Mouse (Mus musculus): ENCODE measurements around the gene Rabepk. TPM values are rescaled to one million over a fixed set of nuclear protein-coding genes. Genes with fewer than 3 reads are reported as not detected.

Rabepk gene
- total RNA-seq, 1 experiment from 2014 or later = 16.6 TPM

GRCm38 (mm10) chr2:34739684-34740391 lies 59.9 kb downstream of the Rabepk start:
- ATAC-seq (ENCODE audit: extremely low read depth, insufficient number of reproducible peaks, low FRiP score, poor library complexity, severe bottlenecking) = no peak

DNA sequence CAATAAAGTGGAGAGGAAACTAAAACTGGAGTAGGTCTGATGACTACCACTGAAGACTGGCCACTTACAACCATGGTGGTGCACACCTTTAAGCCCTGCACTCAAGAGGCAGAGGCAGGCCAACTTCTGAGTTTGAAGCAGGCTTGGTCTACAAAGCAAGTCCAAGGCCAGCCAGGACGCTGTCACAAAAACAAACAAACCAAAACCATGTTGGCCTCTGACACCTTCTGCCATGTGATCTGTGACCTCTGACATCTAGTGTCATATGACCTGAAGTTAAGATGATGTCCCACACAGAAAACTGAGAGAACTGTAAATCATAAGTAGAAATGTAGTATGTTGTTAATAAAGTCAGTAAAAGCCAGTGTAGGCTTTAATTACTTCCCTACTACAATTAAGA lies 61.8 kb downstream of the Rabepk start:
- no peak for ATAC-seq (ENCODE audit: extremely low read depth, insufficient number of reproducible peaks, low FRiP score, poor library complexity, severe bottlenecking)

GRCm38 (mm10) chr2:34736626-34737025 lies 63.1 kb downstream of the Rabepk start:
- ATAC-seq (ENCODE audit: extremely low read depth, insufficient number of reproducible peaks, low FRiP score, poor library complexity, severe bottlenecking) = no peak

Other genes with a start within 250 kb of the Rabepk start
- gene Gapvd1, start 44.7 kb downstream of the Rabepk start, total RNA-seq (2017) = 118 and 132 TPM in 2 replicates
- 603 and 618 TPM in 2 replicates for gene Hspa5, start 27.9 kb downstream of the Rabepk start, total RNA-seq (2017)
- 94.5 and 100 TPM in 2 replicates for gene Fbxw2, start 26.4 kb upstream of the Rabepk start, total RNA-seq (2017)
- not detected in 2 replicates for gene Gm34653, start 33.1 kb upstream of the Rabepk start, total RNA-seq (2017)
- not detected in 2 replicates for gene Cutal, start 74.5 kb upstream of the Rabepk start, total RNA-seq (2017)
- 17.1 and 17.7 TPM in 2 replicates for gene Psmd5, start 75.1 kb upstream of the Rabepk start, total RNA-seq (2017)
- 3.9 and 5.1 TPM in 2 replicates for gene Phf19, start 114.1 kb upstream of the Rabepk start, total RNA-seq (2017)
- gene Traf1, start 161.9 kb upstream of the Rabepk start, total RNA-seq (2017) = 31.1 and 31.3 TPM in 2 replicates

All from neutrophil, adult 5-6 weeks (primary cell).